9 mouse cellular contexts compared by ENCODE assay signal in genomic region chr11:116628712-116629111, GRCm38 (mm10). TPM values are rescaled to one million over a fixed set of nuclear protein-coding genes. Genes with fewer than 3 reads are reported as not detected.
DNase-seq lines count a peak whose midpoint lies in the region; ATAC-seq and TF ChIP-seq lines count a peak whose summit lies in the region.
"Had no signal": no experiment of that assay in that cellular context is flagged by ENCODE, and none has a peak within 500 bp of the region (broad histone marks: within the 10 kb centered on the region; RNA-seq: fewer than 3 reads in every experiment).

No protein-coding gene starts in this region.

- 56% methylated on average over 9 of the region's 9 CpGs for WGBS in midbrain, postnatal 0 days

- no peaks in the 10 kb centered on the region for H3K4me1 ChIP-seq in midbrain, postnatal 0 days (ENCODE audit: insufficient read depth, low read length)

- H3K9ac ChIP-seq in midbrain, postnatal 0 days (replicated peaks; ENCODE audit: low read length, poor library complexity, severe bottlenecking) = no peak overlapping the region
- H3K9ac ChIP-seq: embryonic facial prominence, embryonic 15.5 days had no signal

- TF ChIP-seq CTCF in midbrain, postnatal 0 days (IDR thresholded peaks at IDR 0.05) = peak; percentile 99

- H3K27me3 ChIP-seq in midbrain, postnatal 0 days (ENCODE audit: insufficient read depth, low read length) = 0 out of 2 replicates have a peak, but pooled peaks cover 16% of the 10 kb centered on the region
- H3K27me3 ChIP-seq: embryonic facial prominence, embryonic 15.5 days had no signal

- H3K9me3 ChIP-seq in midbrain, postnatal 0 days (ENCODE audit: low read length) = no peaks in the 10 kb centered on the region
- H3K9me3 ChIP-seq: embryonic facial prominence, embryonic 15.5 days had no signal

- H3K4me3 ChIP-seq in midbrain, postnatal 0 days (ENCODE audit: low read depth, low read length) = no peak overlapping the region
- H3K4me3 ChIP-seq: embryonic facial prominence, embryonic 15.5 days had no signal

- no peak overlapping the region for H3K27ac ChIP-seq in midbrain, postnatal 0 days (ENCODE audit: low read depth, low read length)
- H3K27ac ChIP-seq: embryonic facial prominence, embryonic 15.5 days had no signal

- peak; percentile 41 for ATAC-seq in midbrain, postnatal 0 days (ENCODE audit: low FRiP score)

- no peaks in the 10 kb centered on the region for H3K36me3 ChIP-seq in midbrain, postnatal 0 days (ENCODE audit: insufficient read depth, low read length)
- H3K36me3 ChIP-seq: embryonic facial prominence, embryonic 15.5 days had no signal

- DNase-seq in 416B (ENCODE audit: low read depth) = peak; percentile 90
- peak; percentile 89 for DNase-seq in adrenal gland, adult 2 months
- DNase-seq in embryo, embryonic 10.5 days (ENCODE audit: low spot score) = peak; percentile 97
- peak; percentile 65 for DNase-seq in gastrocnemius, postnatal 25 days
- peak; percentile 88 for DNase-seq in kidney, adult 18-20 months
- peak; percentile 86 for DNase-seq in left cerebral cortex, postnatal 4 days
- DNase-seq in midbrain, postnatal 0 days (ENCODE audit: low spot score) = peak; percentile 94
- peak; percentile 70 to 85 for DNase-seq in spleen, postnatal 14 days (ENCODE audit: low spot score in 2 of 2)

- no peak overlapping the region for H3K4me2 ChIP-seq in midbrain, postnatal 0 days (ENCODE audit: low read depth, low read length, poor library complexity, severe bottlenecking)
- H3K4me2 ChIP-seq: embryonic facial prominence, embryonic 15.5 days had no signal

- intact Hi-C loops in left cerebral cortex, postnatal 4 days (cut with DNase I) = loop anchor here (5.0 to 10.0 kb wide), 2 partner anchors 81 to 314 kb away; no protein-coding TSS in a partner anchor

RNA-seq across cellular contexts. Expression of gene Rhbdf2, which starts 1.9 kb away (rescaled TPM):
- total RNA-seq in adrenal gland, adult 2 months (2021) = 10 to 100 TPM in 1 of 2 experiments, 1 to 10 TPM in 1; 8.2 to 22.7 TPM
- 41.1 and 56.8 TPM in 2 replicates for polyA plus RNA-seq in adrenal gland, adult 2 months (2012; rRNA removed)
- total RNA-seq in gastrocnemius, postnatal 25 days (2021) = 1 to 10 TPM; 6.3 to 7.5 TPM
- 1 to 10 TPM in 1 of 2 experiments, under 1 TPM in 1; 0.90 to 1.5 TPM for total RNA-seq in left cerebral cortex, postnatal 4 days (2021)
- 3.4 and 4.5 TPM in 2 replicates for total RNA-seq in midbrain, postnatal 0 days (2014; rRNA removed)
- polyA plus RNA-seq in midbrain, postnatal 0 days (2015; fragmentation: Nextera tagmentation; extraction: Ambion mirVana) = 1.0 TPM in 2 replicates

RNA-seq across cellular contexts. Expression of gene Prcd, which starts 24.6 kb away (rescaled TPM):
- total RNA-seq in adrenal gland, adult 2 months (2021) = 10 to 100 TPM; 10.2 to 14.2 TPM
- 13.0 and 14.1 TPM in 2 replicates for polyA plus RNA-seq in adrenal gland, adult 2 months (2012; rRNA removed)
- under 1 TPM in 1 of 2 experiments, not detected in 1; 0.35 TPM for total RNA-seq in gastrocnemius, postnatal 25 days (2021)
- 1 to 10 TPM in 1 of 2 experiments, under 1 TPM in 1; 0.98 to 2.2 TPM for total RNA-seq in left cerebral cortex, postnatal 4 days (2021)
- 3.7 TPM in 1 of 2 replicates, not detected in the other for total RNA-seq in midbrain, postnatal 0 days (2014; rRNA removed)
- 4.8 and 6.0 TPM in 2 replicates for polyA plus RNA-seq in midbrain, postnatal 0 days (2015; fragmentation: Nextera tagmentation; extraction: Ambion mirVana)

RNA-seq across cellular contexts. Expression of gene Cygb, which starts 25.4 kb away (rescaled TPM):
- 10 to 100 TPM; 24.8 to 46.8 TPM for total RNA-seq in adrenal gland, adult 2 months (2021)
- polyA plus RNA-seq in adrenal gland, adult 2 months (2012; rRNA removed) = 54.3 and 62.4 TPM in 2 replicates
- total RNA-seq in gastrocnemius, postnatal 25 days (2021) = 10 to 100 TPM in 1 of 2 experiments, 1 to 10 TPM in 1; 7.5 to 14.7 TPM
- 10 to 100 TPM; 17.1 to 20.6 TPM for total RNA-seq in left cerebral cortex, postnatal 4 days (2021)
- 38.7 and 44.2 TPM in 2 replicates for total RNA-seq in midbrain, postnatal 0 days (2014; rRNA removed)
- 40.5 and 43.5 TPM in 2 replicates for polyA plus RNA-seq in midbrain, postnatal 0 days (2015; fragmentation: Nextera tagmentation; extraction: Ambion mirVana)

RNA-seq across cellular contexts. Expression of gene Aanat, which starts 42.5 kb away (rescaled TPM):
- not detected for total RNA-seq in adrenal gland, adult 2 months (2021)
- 0.40 TPM in 1 of 2 replicates, not detected in the other for polyA plus RNA-seq in adrenal gland, adult 2 months (2012; rRNA removed)
- not detected for total RNA-seq in gastrocnemius, postnatal 25 days (2021)
- total RNA-seq in left cerebral cortex, postnatal 4 days (2021) = under 1 TPM; 0.52 to 0.96 TPM
- total RNA-seq in midbrain, postnatal 0 days (2014; rRNA removed) = 0.52 and 0.82 TPM in 2 replicates
- 0.90 and 0.94 TPM in 2 replicates for polyA plus RNA-seq in midbrain, postnatal 0 days (2015; fragmentation: Nextera tagmentation; extraction: Ambion mirVana)
- polyA plus RNA-seq: embryonic facial prominence, embryonic 15.5 days had no signal

RNA-seq across cellular contexts. Expression of gene Ube2o, which starts 47.5 kb away (rescaled TPM):
- total RNA-seq in adrenal gland, adult 2 months (2021) = 10 to 100 TPM; 24.9 to 26.7 TPM
- 21.8 and 24.6 TPM in 2 replicates for polyA plus RNA-seq in adrenal gland, adult 2 months (2012; rRNA removed)
- total RNA-seq in gastrocnemius, postnatal 25 days (2021) = 10 to 100 TPM; 17.9 to 20.4 TPM
- 100 to 1,000 TPM; 115 to 128 TPM for total RNA-seq in left cerebral cortex, postnatal 4 days (2021)
- total RNA-seq in midbrain, postnatal 0 days (2014; rRNA removed) = 109 and 112 TPM in 2 replicates
- 35.2 and 35.7 TPM in 2 replicates for polyA plus RNA-seq in midbrain, postnatal 0 days (2015; fragmentation: Nextera tagmentation; extraction: Ambion mirVana)
